Mouse (Mus musculus): ENCODE data around the gene Gm8994. TPM values are rescaled to one million over a fixed set of nuclear protein-coding genes. Genes with fewer than 3 reads are reported as not detected.

Gm8994 gene
- total and polyA plus RNA-seq, 2 experiments, result not detected

GRCm38 (mm10) chr6:136291951-136292714 is 35.2 kb upstream of the Gm8994 start:
- Histone ChIP-seq H3K79me2 (ENCODE audit: control insufficient read depth, insufficient read depth, low read length) (no peaks in the 10 kb centered on the region), H3K36me3 (ENCODE audit: control insufficient read depth, insufficient read depth, low read length) (no peaks in the 10 kb centered on the region), H3K4me3 (ENCODE audit: insufficient read depth, low read depth, low read length) (no peak overlapping the region), H3K9ac (ENCODE audit: low read depth, low read length) (no peak overlapping the region), H3K27ac (replicated peaks; ENCODE audit: insufficient read depth, low read depth, low read length) (no peak overlapping the region), H3K4me1 (ENCODE audit: control insufficient read depth, insufficient read depth, low read length) (no peaks in the 10 kb centered on the region), H3K27me3 (ENCODE audit: control insufficient read depth, insufficient read depth, low read length) (no peaks in the 10 kb centered on the region)
- no peak for DNase-seq (ENCODE audit: extremely low read depth, low read depth, low spot score)
- TF ChIP-seq POLR2A (IDR thresholded peaks at IDR 0.05; ENCODE audit: extremely low read depth, insufficient read depth, low read length) (no peak), CTCF (IDR thresholded peaks at IDR 0.05; ENCODE audit: low read depth, low read length) (no peak)
- 56% methylated on average over 11 of the region's 11 CpGs for WGBS

GRCm38 (mm10) chr6:136293700-136294099 is 33.6 kb upstream of the Gm8994 start:
- DNase-seq (ENCODE audit: extremely low read depth, low read depth, low spot score), result no peak

GRCm38 (mm10) chr6:136295821-136296220 is 31.5 kb upstream of the Gm8994 start:
- Histone ChIP-seq H3K36me3 (ENCODE audit: control insufficient read depth, insufficient read depth, low read length) (no peaks in the 10 kb centered on the region), H3K9ac (ENCODE audit: low read depth, low read length) (no peak overlapping the region), H3K4me1 (ENCODE audit: control insufficient read depth, insufficient read depth, low read length) (no peaks in the 10 kb centered on the region), H3K27ac (replicated peaks; ENCODE audit: insufficient read depth, low read depth, low read length) (no peak overlapping the region), H3K27me3 (ENCODE audit: control insufficient read depth, insufficient read depth, low read length) (no peaks in the 10 kb centered on the region), H3K79me2 (ENCODE audit: control insufficient read depth, insufficient read depth, low read length) (no peaks in the 10 kb centered on the region), H3K4me3 (ENCODE audit: insufficient read depth, low read depth, low read length) (no peak overlapping the region)
- TF ChIP-seq POLR2A (IDR thresholded peaks at IDR 0.05; ENCODE audit: extremely low read depth, insufficient read depth, low read length) (no peak), CTCF (IDR thresholded peaks at IDR 0.05; ENCODE audit: low read depth, low read length) (no peak)
- 71% methylated on average over 4 of the region's 4 CpGs for WGBS
- DNase-seq (ENCODE audit: extremely low read depth, low read depth, low spot score), result no peak

More at GRCm38 (mm10) chr6:136293700-136294099, 33.6 kb upstream of the Gm8994 start:
- Histone ChIP-seq H3K79me2 (ENCODE audit: control insufficient read depth, insufficient read depth, low read length) (no peaks in the 10 kb centered on the region), H3K4me3 (ENCODE audit: insufficient read depth, low read depth, low read length) (no peak overlapping the region), H3K9ac (ENCODE audit: low read depth, low read length) (no peak overlapping the region), H3K27ac (replicated peaks; ENCODE audit: insufficient read depth, low read depth, low read length) (no peak overlapping the region), H3K36me3 (ENCODE audit: control insufficient read depth, insufficient read depth, low read length) (no peaks in the 10 kb centered on the region), H3K4me1 (ENCODE audit: control insufficient read depth, insufficient read depth, low read length) (no peaks in the 10 kb centered on the region), H3K27me3 (ENCODE audit: control insufficient read depth, insufficient read depth, low read length) (no peaks in the 10 kb centered on the region)
- 85% methylated on average over 6 of the region's 6 CpGs for WGBS
- TF ChIP-seq POLR2A (IDR thresholded peaks at IDR 0.05; ENCODE audit: extremely low read depth, insufficient read depth, low read length) (no peak), CTCF (IDR thresholded peaks at IDR 0.05; ENCODE audit: low read depth, low read length) (peak; percentile 44)

- Histone ChIP-seq H3K79me2 (ENCODE audit: control insufficient read depth, insufficient read depth, low read length) (no peaks in the 10 kb centered on the region), H3K9ac (ENCODE audit: low read depth, low read length) (no peak overlapping the region), H3K36me3 (ENCODE audit: control insufficient read depth, insufficient read depth, low read length) (no peaks in the 10 kb centered on the region), H3K4me1 (ENCODE audit: control insufficient read depth, insufficient read depth, low read length) (no peaks in the 10 kb centered on the region), H3K4me3 (ENCODE audit: insufficient read depth, low read depth, low read length) (no peak overlapping the region), H3K27me3 (ENCODE audit: control insufficient read depth, insufficient read depth, low read length) (no peaks in the 10 kb centered on the region), H3K27ac (replicated peaks; ENCODE audit: insufficient read depth, low read depth, low read length) (no peak overlapping the region)
- 91% methylated on average over 2 of the region's 2 CpGs for WGBS
- no peak for DNase-seq (ENCODE audit: extremely low read depth, low read depth, low spot score)
- TF ChIP-seq POLR2A (IDR thresholded peaks at IDR 0.05; ENCODE audit: extremely low read depth, insufficient read depth, low read length) (no peak), CTCF (IDR thresholded peaks at IDR 0.05; ENCODE audit: low read depth, low read length) (no peak)
Observed at GRCm38 (mm10) chr6:136296251-136296650, 31.1 kb upstream of the Gm8994 start.

- Histone ChIP-seq H3K36me3 (ENCODE audit: control insufficient read depth, insufficient read depth, low read length) (no peaks in the 10 kb centered on the region), H3K4me3 (ENCODE audit: insufficient read depth, low read depth, low read length) (no peak overlapping the region), H3K27me3 (ENCODE audit: control insufficient read depth, insufficient read depth, low read length) (no peaks in the 10 kb centered on the region), H3K4me1 (ENCODE audit: control insufficient read depth, insufficient read depth, low read length) (no peaks in the 10 kb centered on the region), H3K79me2 (ENCODE audit: control insufficient read depth, insufficient read depth, low read length) (no peaks in the 10 kb centered on the region), H3K9ac (ENCODE audit: low read depth, low read length) (no peak overlapping the region), H3K27ac (replicated peaks; ENCODE audit: insufficient read depth, low read depth, low read length) (no peak overlapping the region)
- DNase-seq (ENCODE audit: extremely low read depth, low read depth, low spot score), result no peak
- TF ChIP-seq CTCF (IDR thresholded peaks at IDR 0.05; ENCODE audit: low read depth, low read length) (no peak), POLR2A (IDR thresholded peaks at IDR 0.05; ENCODE audit: extremely low read depth, insufficient read depth, low read length) (no peak)
Observed at GRCm38 (mm10) chr6:136303514-136303913, 23.8 kb upstream of the Gm8994 start.

- no peaks in the 10 kb centered on the region for H3K79me2 ChIP-seq (ENCODE audit: control insufficient read depth, insufficient read depth, low read length)
- no peaks in the 10 kb centered on the region for H3K4me1 ChIP-seq (ENCODE audit: control insufficient read depth, insufficient read depth, low read length)
- 83% methylated on average over 11 of the region's 11 CpGs for WGBS
- no peaks in the 10 kb centered on the region for H3K27me3 ChIP-seq (ENCODE audit: control insufficient read depth, insufficient read depth, low read length)
- H3K36me3 ChIP-seq (ENCODE audit: control insufficient read depth, insufficient read depth, low read length), result no peaks in the 10 kb centered on the region
- H3K4me3 ChIP-seq (ENCODE audit: insufficient read depth, low read depth, low read length), result no peak overlapping the region
- no peak for DNase-seq (ENCODE audit: extremely low read depth, low read depth, low spot score)
- H3K9ac ChIP-seq (ENCODE audit: low read depth, low read length), result no peak overlapping the region
- no peak for TF ChIP-seq CTCF (IDR thresholded peaks at IDR 0.05; ENCODE audit: low read depth, low read length)
- no peak for TF ChIP-seq POLR2A (IDR thresholded peaks at IDR 0.05; ENCODE audit: extremely low read depth, insufficient read depth, low read length)
- H3K27ac ChIP-seq (replicated peaks; ENCODE audit: insufficient read depth, low read depth, low read length), result no peak overlapping the region
Observed at GRCm38 (mm10) chr6:136304369-136304988, 22.9 kb upstream of the Gm8994 start.
